Mouse (Mus musculus): ENCODE data around the gene Olfr1395.
"Not testable (repeated sequence)": the region's sequence is repeated elsewhere in the genome, so short reads cannot be mapped to it uniquely, and the experiment has no call there.

The Olfr1395 gene

DNA sequence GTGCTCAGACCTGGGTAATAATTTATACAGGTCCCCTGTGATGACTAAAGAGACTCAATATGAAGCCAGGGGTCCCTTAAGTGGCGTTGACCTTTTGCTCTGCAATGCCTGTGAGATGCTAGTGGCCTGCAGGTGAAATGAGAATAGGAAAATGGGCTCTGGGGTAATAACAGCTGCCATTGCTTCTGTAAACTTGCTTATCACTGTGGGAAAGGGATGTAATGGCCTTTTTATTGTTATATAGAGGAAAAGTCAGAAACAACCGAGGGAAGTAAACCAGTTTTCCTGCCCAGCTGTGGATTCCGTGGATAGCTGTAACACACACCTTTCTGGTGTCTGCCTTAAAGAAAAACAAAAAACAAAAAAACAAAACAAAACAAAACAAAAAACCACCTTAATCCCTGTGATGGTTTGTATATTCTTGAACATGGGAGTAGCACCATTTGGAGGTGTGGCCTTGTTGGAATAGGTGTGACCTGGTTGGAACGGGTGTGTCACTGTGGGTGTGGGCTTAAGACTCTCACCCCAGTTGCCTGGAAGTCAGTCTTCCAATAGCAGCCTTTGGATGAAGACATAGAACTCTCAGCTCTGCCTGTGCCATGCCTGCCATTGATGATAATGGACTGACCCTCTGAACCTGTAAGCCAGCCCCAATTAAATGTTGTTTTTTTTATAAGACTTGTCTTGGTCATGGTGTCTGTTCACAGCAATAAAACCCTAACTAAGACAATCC, 34.1 kb downstream of the Olfr1395 start:
- DNase-seq, result not testable (repeated sequence)

DNA sequence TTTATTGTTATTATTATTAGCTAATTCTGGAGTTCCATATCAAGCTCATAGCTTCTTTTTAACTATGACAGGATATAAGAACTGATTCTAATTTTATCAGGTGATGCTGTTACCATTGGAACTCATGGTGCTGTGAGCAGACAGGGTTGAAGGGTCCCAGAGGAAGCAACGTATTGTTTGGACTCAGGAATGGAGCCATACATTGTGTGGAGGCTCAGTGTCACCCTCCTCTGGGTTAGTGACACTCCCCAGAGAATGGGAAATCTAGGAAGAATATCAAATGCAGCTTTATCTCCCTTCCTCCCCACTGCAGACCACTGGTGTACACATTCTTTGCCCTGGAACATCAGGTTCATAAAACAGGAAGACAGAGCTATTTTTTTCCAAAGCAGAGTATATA, 41.1 kb downstream of the Olfr1395 start:
- no peak for DNase-seq

- no peak for DNase-seq
Observed at GRCm38 (mm10) chr11:49186452-49186851, 44.4 kb downstream of the Olfr1395 start.

DNA sequence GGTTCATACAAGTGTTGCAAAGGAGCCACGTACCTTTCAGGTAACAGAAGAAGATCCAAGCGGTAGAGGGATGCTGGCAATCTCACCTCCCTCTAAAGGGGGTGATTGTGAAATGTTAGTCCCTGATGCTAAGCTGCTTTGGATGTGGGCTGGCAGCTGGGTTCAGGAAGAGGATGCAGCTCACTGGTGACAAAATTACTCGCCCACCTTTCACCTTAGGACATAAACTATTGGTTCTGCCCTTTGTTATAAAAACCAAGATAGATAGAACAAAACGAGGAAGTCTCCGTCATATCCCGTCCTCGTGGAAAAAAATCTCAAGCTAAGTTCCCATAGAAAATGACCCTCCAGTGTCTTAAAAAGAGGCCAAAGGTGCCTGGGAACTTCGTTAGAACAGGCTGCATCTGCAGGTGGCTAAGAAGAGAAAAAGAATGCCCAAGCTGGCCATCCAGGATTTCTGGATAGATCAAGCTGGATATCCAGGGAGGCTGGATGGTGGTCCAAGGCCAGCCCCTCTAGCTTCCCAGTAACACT, 44.9 kb downstream of the Olfr1395 start, which contains the start of gene Btnl9:
Btnl9 (minus strand) TSS at position 205 of the 534 bp plus-strand sequence.
- no peak for DNase-seq

DNA sequence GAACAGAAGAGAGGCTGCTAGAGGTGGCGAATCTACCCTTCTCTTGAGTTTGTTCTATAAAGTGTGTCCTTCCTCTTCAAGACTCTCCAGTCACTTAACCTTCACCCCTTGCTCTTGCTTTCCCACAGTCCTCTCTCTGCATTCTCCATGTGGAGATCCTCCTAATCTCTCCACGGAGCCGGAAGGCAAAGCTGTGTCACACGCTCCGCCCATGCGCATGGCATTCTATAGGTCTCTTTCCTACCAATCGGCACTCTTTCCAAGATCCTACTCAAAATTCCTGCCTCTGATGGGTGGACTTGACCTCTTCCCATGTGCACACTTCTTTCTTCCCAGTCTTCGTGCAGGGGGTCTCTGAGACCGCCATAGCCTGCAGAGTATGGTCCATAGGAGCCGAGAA, 45.6 kb downstream of the Olfr1395 start:
- DNase-seq, result no peak

DNA sequence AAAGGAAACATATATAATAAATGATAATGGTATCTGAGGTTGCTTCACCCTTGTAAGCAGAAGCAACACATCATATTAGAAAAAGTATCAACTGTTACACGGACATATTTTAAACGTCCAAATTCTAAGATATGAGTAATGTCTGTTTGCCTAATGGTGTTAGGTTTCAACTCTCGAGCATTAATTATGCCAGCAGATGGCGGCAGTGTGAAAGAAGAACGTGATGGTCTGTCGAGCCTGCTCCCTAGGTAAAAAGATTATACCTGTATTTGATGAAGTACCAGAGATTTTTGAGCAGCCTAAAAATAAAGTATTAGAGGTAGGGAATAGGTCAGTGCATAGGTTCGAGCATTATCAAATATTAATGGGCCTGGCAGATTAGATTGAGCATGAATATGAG, 47.7 kb downstream of the Olfr1395 start:
- DNase-seq, result peak; percentile 52 to 73

DNA sequence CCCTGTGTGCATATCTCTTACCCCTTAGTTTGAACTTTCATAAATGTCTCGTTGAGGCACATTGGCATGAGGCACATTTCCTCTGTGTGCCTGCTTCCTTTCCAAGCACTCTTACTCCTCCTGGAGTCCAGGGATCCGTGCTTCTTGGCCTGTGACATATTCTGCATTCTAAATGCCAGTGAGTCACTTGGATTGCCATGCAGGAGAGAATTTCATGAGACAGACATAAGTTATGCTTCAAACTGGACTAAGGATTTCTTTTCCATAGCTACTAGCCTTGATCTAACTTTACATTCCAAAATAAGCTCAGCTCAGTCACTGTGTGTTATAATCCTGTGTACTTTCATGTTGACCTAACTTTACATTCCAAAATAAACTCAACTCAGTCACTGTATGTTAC, 49.0 kb downstream of the Olfr1395 start:
- no peak for DNase-seq

- DNase-seq, result not testable (repeated sequence)
Observed at GRCm38 (mm10) chr11:49194771-49195170, 52.7 kb downstream of the Olfr1395 start.

- DNase-seq, result no peak
Observed at GRCm38 (mm10) chr11:49195819-49196322, 53.8 kb downstream of the Olfr1395 start.
